Mouse (Mus musculus): ENCODE data around the gene Smarcc2.

The Smarcc2 gene

DNA sequence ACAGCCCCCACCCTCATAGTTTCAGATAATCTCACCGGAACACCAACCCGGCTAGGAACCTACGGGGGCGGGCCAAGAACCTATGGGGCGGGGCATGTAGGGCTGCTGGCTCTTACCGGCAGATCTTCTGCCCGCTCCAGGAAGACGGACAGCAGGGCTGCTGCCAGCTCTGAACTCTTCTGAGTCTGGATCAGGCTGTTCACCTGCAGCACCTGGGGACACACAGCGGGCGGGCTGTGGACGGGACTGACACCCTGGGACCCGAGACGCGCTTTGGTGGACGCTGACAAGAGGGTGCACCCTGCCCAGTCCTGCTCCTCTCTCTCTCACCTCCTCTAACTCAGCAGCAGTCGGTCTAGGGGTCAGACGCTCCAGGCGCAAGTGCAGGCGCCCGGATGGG, 57.0 kb downstream of the Smarcc2 start:
- no peak for DNase-seq (ENCODE audit: low spot score)

DNA sequence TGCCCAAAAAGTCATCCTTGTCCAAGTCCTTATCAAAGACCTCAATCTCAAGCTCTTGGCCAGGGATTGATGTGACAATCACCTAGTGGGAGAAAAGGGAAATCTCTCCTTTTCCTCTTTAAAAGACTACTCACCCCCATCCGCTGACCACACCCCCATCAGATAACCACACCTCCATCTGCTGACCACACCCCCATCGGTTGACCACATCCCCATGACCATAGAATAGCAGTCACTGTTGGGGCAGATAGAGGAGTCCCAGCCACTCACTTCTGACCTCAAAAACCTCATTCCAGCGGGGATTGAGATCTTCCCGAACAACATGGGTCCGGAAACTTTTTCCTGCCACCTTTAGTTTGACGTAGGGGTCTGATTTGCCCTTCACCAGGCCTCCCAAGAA, 57.6 kb downstream of the Smarcc2 start:
- DNase-seq (ENCODE audit: low spot score): no peak

GRCm38 (mm10) chr10:128518833-128519232, 59.8 kb downstream of the Smarcc2 start:
- peak; percentile 65 for DNase-seq (ENCODE audit: low spot score)

GRCm38 (mm10) chr10:128520591-128520990, 61.5 kb downstream of the Smarcc2 start:
- DNase-seq (ENCODE audit: low spot score): no peak

- no peak for DNase-seq (ENCODE audit: low spot score)
These were observed 63.3 kb downstream of the Smarcc2 start for GRCm38 (mm10) chr10:128522351-128522750.

GRCm38 (mm10) chr10:128524111-128524731, 65.2 kb downstream of the Smarcc2 start:
- DNase-seq (ENCODE audit: low spot score): no peak

GRCm38 (mm10) chr10:128524732-128525662, 65.9 kb downstream of the Smarcc2 start:
- DNase-seq (ENCODE audit: low spot score): peak; percentile 50

- peak; percentile 99 for DNase-seq (ENCODE audit: low spot score)
These were observed 66.7 kb downstream of the Smarcc2 start, which contains the start of gene Esyt1 for GRCm38 (mm10) chr10:128525671-128526308. Gene Esyt1, minus strand, starts transcription at chr10:128525871.

DNA sequence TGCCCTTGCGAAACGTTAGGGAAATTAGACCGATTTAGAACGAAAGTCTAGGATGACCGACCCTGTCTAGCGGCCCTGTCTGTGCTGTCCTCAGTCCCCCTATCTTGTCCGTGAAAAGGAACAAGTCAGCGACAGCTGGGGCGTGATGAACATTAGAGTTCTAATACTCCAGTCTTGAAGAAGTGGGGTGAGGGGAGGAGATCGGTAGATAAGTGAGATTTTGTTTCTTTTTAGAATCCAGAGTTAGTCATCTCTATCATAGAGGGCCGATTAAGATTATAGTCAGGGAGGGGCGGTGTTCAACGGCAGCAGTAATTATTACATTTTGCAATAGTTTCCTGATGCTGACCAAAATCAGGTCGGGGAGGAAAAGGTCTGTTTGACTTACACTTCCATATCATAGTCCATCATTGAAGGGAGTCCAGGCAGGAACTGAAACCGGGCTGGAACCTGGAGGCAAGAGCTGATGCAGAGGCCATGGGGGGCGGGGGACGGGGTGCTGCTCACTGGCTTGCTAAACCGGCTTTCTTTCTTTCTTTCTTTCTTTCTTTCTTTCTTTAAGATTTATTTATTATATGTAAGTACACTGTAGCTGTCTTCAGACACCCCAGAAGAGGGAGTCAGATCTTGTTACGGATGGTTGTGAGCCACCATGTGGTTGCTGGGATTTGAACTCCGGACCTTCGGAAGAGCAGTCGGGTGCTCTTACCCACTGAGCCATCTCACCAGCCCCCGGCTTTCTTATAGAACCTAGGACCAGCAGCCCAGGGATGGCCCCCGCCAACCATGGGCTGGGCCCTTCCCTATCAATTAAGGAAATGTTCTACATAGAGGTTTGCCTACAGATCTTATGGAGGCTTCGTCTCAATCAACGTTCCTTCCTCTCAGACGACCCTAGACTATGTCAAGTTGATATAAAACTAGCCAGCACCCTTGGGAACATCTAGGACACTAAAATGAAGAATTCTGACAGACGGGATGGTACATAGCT, 67.6 kb downstream of the Smarcc2 start:
- no peak for DNase-seq (ENCODE audit: low spot score)

- no peak for DNase-seq (ENCODE audit: low spot score)
These were observed 76.2 kb downstream of the Smarcc2 start for GRCm38 (mm10) chr10:128535206-128535605.

GRCm38 (mm10) chr10:128535624-128536265, 76.7 kb downstream of the Smarcc2 start:
- DNase-seq (ENCODE audit: low spot score): peak; percentile 23

- DNase-seq (ENCODE audit: low spot score): peak; percentile 96
These were observed 77.4 kb downstream of the Smarcc2 start for GRCm38 (mm10) chr10:128536266-128536940.

DNA sequence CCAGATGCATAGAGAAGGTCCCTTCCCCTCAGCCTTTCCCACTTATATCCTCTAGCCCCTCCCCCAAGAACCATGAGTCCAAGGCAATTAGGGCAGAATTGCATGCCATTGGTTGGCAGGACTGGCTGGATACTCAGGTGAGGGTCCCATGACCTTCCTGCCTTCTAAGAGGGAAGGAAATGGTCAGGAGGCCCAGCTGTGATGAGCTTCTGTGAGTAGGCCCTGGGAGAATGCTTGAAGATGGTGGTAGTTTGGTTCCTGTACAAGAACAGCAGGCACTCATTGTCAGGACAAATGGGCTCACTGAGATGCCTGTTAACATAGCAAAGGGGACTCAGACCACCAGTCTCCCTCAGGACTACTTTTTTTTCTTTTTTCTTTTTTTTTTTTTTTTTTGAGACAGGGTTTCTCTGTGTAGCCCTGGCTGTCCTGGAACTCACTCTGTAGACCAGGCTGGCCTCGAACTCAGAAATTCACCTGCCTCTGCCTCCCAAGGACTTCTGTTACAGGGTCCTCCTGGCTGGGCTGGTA, 79.4 kb downstream of the Smarcc2 start:
- DNase-seq (ENCODE audit: low spot score): no peak

Measured in lung, postnatal 25 days (tissue).